In the genomic region with DNA sequence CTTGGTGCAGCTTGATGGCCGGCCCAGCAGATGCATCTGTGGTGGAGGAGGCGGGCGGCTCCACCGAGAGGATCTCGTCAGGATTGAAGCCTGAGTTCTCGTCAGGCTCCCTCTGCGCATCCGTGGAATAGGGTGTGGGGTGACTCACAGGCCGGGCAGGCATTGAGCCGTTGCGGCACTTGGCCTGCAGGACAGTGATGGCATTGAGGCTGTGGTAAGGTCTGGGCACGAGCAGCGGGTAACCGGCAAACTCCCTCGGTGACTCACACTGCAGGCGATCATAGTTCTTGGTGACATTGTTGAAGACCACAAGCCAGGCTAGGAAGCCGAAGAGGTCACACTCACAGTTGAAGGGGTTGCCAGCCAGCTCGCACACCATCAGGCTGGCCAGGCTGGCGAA, we compare ENCODE assay signal across 22 mouse cellular contexts. TPM values are rescaled to one million over a fixed set of nuclear protein-coding genes. Genes with fewer than 3 reads are reported as not detected.
DNase-seq lines count a peak whose midpoint lies in the region; TF ChIP-seq lines count a peak whose summit lies in the region.
"Had no signal": no experiment of that assay in that cellular context is flagged by ENCODE, and none has a peak within 500 bp of the region (broad histone marks: within the 10 kb centered on the region; RNA-seq: fewer than 3 reads in every experiment).

No protein-coding gene starts in this region.

- H3K79me2 ChIP-seq in myocyte (ENCODE audit: control insufficient read depth, insufficient read depth) = no peaks in the 10 kb centered on the region

- H3K4me2 ChIP-seq in myocyte (ENCODE audit: low read depth) = no peak overlapping the region
- H3K4me2 ChIP-seq: embryonic facial prominence, embryonic 15.5 days; intestine, embryonic 15.5 days; liver, embryonic 13.5 days had no signal

- H3K4me3 ChIP-seq in myocyte = no peak overlapping the region
- H3K4me3 ChIP-seq: embryonic facial prominence, embryonic 15.5 days; heart, embryonic 12.5 days; hindbrain, embryonic 10.5 days; intestine, embryonic 15.5 days; liver, embryonic 13.5 days; megakaryocyte, embryonic 14.5 days had no signal

- H3ac ChIP-seq in myocyte (ENCODE audit: control insufficient read depth, insufficient read length) = no peak overlapping the region

- peak; percentile 20 for DNase-seq in ovary, adult 18-20 months (ENCODE audit: low spot score)
- no peak for DNase-seq in ovary, postnatal 14 days (ENCODE audit: low spot score)
- peak; percentile 36 for DNase-seq in Muller cell, postnatal 12 days (ENCODE audit: inconsistent ontology term)
- DNase-seq in adrenal gland, postnatal 14 days = peak; percentile 86
- no peak for DNase-seq in urinary bladder, adult 18-20 months (ENCODE audit: low spot score in 2 of 2)
- DNase-seq in right cerebral cortex, postnatal 10 days (ENCODE audit: low spot score in 2 of 2) = no peak
- DNase-seq in left cerebral cortex, adult 8-10 months (ENCODE audit: low spot score in 2 of 2) = no peak
- DNase-seq: cerebellum, adult 9-10 months; heart, postnatal 10 days; kidney, adult 8-10 months; kidney, postnatal 10 days; layer of hippocampus, postnatal 36 days; liver, embryonic 13.5 days; lung, adult 2 months; midbrain, embryonic 14.5 days; thymus, postnatal 36 days had no signal

- peaks cover 78% of the 10 kb centered on the region for H3K27me3 ChIP-seq in myocyte (ENCODE audit: control insufficient read depth, insufficient read depth, insufficient read length)

- no peak for TF ChIP-seq POLR2A in myocyte (IDR thresholded peaks at IDR 0.05; ENCODE audit: insufficient read length, low read depth)

- no peaks in the 10 kb centered on the region for H3K36me3 ChIP-seq in myocyte (ENCODE audit: control insufficient read depth, insufficient read depth)
- H3K36me3 ChIP-seq: embryonic facial prominence, embryonic 15.5 days; heart, embryonic 12.5 days; hindbrain, embryonic 10.5 days; intestine, embryonic 15.5 days; liver, embryonic 13.5 days had no signal

TF ChIP-seq in myocyte, 11 proteins besides CTCF, POLR2A, EP300 and RAD21:
- TF ChIP-seq MYOD1 (IDR thresholded peaks at IDR 0.05; ENCODE audit: control insufficient read depth in 1 of 3, insufficient read length in 2 of 3, low read depth in 2 of 3) = peak in 1 of 3 experiments; percentile 22
- peak; percentile 9 for TF ChIP-seq TCF12 (IDR thresholded peaks at IDR 0.05; ENCODE audit: insufficient read depth, poor library complexity, severe bottlenecking)
- TF ChIP-seq MYOG (IDR thresholded peaks at IDR 0.05; ENCODE audit: control insufficient read depth in 1 of 3, insufficient read depth in 1 of 3, insufficient read length in 2 of 3, low read depth in 2 of 3) = no peak
- no peak for TF ChIP-seq REST (IDR thresholded peaks at IDR 0.05; ENCODE audit: insufficient read depth, insufficient read length)
TF ChIP-seq in myocyte: peak in this region for 2.

RNA-seq across cellular contexts. Expression of a gene that starts 45.1 kb away (rescaled TPM):
- total RNA-seq in adrenal gland, postnatal 14 days (2021) = 4.4 and 5.6 TPM in 2 replicates
- polyA plus RNA-seq in myocyte (2012; fragmentation: generic; extraction: Trizol) = 0.07 TPM
- 100 to 1,000 TPM; 136 to 151 (median 145) TPM for total RNA-seq in left cerebral cortex, adult 8-10 months (2022)
- polyA plus RNA-seq: heart, embryonic 12.5 days had no signal

Comparison
In these comparisons a context has a peak if more than half of its experiments do, and no peak if none do; other contexts are left out.
1. DNase-seq: peak in ovary, adult 18-20 months (single experiment), Muller cell, postnatal 12 days (single experiment) and adrenal gland, postnatal 14 days (single experiment); none in ovary, postnatal 14 days (single experiment), urinary bladder, adult 18-20 months (0 of 2), right cerebral cortex, postnatal 10 days (0 of 2) and left cerebral cortex, adult 8-10 months (0 of 2).
2. RNA of a gene that starts 45.1 kb away (total RNA-seq): 136 to 151 TPM in left cerebral cortex, adult 8-10 months; 4.4 to 5.6 TPM in adrenal gland, postnatal 14 days; every median in the first group is over 10 times any median in the second.